Mouse (Mus musculus) MEL (cell line): ENCODE measurements around the gene Pex14. TPM values are rescaled to one million over a fixed set of nuclear protein-coding genes. Genes with fewer than 3 reads are reported as not detected.
A peak's percentile ranks its signal among the peaks of the same experiment; 100 is the strongest.

Experiments used
- DNase-seq: peaks from one replicate; pipeline ENCODE4 v3.0.0; 2011; ENCODE audit warnings: low read depth, low spot score
- H3K27ac ChIP-seq: 2 replicates; pipeline ENCODE4 v1.5.1; 2012; ENCODE audit warnings: low read depth, mild to moderate bottlenecking, control low read depth, low read length, moderate library complexity; ENCODE audit not compliant: control insufficient read depth
- H3K27me3 ChIP-seq, 2 experiments: fragments of 150-350 bp in 1 of 2; sonication (generic) in 1 of 2; 2 replicates each; pipeline ENCODE4 v1.6.1; 2012; ENCODE audit warnings: low read length in 2 of 2, mild to moderate bottlenecking in 2 of 2, improper control_type of control experiment in 1 of 2, moderate library complexity in 1 of 2; ENCODE audit not compliant: insufficient read depth in 2 of 2, control insufficient read depth in 1 of 2
- H3K36me3 ChIP-seq, 2 experiments: 2 replicates each; pipeline ENCODE4 v1.6.1; 2012 to 2014; ENCODE audit warnings: low read length in 2 of 2, improper control_type of control experiment in 1 of 2, inconsistent platforms in 1 of 2, mild to moderate bottlenecking in 1 of 2; ENCODE audit not compliant: insufficient read depth in 2 of 2, control insufficient read depth in 1 of 2
- H3K4me1 ChIP-seq, 2 experiments: fragments of 150-350 bp in 1 of 2; sonication (generic) in 1 of 2; 2 replicates each; pipeline ENCODE4 v1.6.1; 2012; ENCODE audit warnings: low read length in 2 of 2, improper control_type of control experiment in 1 of 2, mild to moderate bottlenecking in 1 of 2; ENCODE audit not compliant: insufficient read depth in 2 of 2, control insufficient read depth in 1 of 2
- H3K4me3 ChIP-seq, 2 experiments: fragments of 150-350 bp in 1 of 2; sonication (generic) in 1 of 2; 2 replicates each; pipeline ENCODE4 v1.5.1; 2012; ENCODE audit warnings: low read depth in 2 of 2, low read length in 2 of 2, mild to moderate bottlenecking in 2 of 2, moderate library complexity in 2 of 2, control low read depth in 1 of 2, improper control_type of control experiment in 1 of 2; ENCODE audit not compliant: control insufficient read depth in 1 of 2, insufficient read depth in 1 of 2
- H3K79me2 ChIP-seq: 2 replicates; pipeline ENCODE4 v1.6.1; 2012; ENCODE audit warnings: mild to moderate bottlenecking, low read length, moderate library complexity; ENCODE audit not compliant: control insufficient read depth, poor library complexity, insufficient read depth
- H3K9ac ChIP-seq: 2 replicates; pipeline ENCODE4 v1.6.1; 2012; ENCODE audit warnings: low read depth, mild to moderate bottlenecking, control low read depth, low read length, moderate library complexity; ENCODE audit not compliant: control insufficient read depth, poor library complexity, severe bottlenecking
- H3K9me3 ChIP-seq: fragments of 150-350 bp; sonication (generic); replicated peaks from 2 replicates; pipeline ENCODE4 v1.6.1; 2012; ENCODE audit warnings: mild to moderate bottlenecking, low read length, improper control_type of control experiment, moderate library complexity; ENCODE audit not compliant: insufficient read depth
- CTCF ChIP-seq, 3 experiments: IDR thresholded peaks in 2 of 3; conservative IDR thresholded peaks in 1 of 3; 2 replicates each; pipeline ENCODE4 v1.5.1; 2011 to 2012; ENCODE audit warnings: low read length in 3 of 3, low read depth in 2 of 3, mild to moderate bottlenecking in 2 of 3, improper control_type of control experiment in 1 of 3, inconsistent platforms in 1 of 3, mixed read lengths in 1 of 3, moderate library complexity in 1 of 3; ENCODE audit not compliant: control insufficient read depth in 1 of 3, insufficient read depth in 1 of 3, poor library complexity in 1 of 3, severe bottlenecking in 1 of 3
- GATA1 ChIP-seq: IDR thresholded peaks from 2 replicates; pipeline ENCODE4 v1.6.1; 2011; ENCODE audit warnings: low read depth, low read length, improper control_type of control experiment
- HCFC1 ChIP-seq: IDR thresholded peaks from 2 replicates; pipeline ENCODE4 v1.6.1; 2012; ENCODE audit warnings: low read depth, mild to moderate bottlenecking, inconsistent platforms, low read length, improper control_type of control experiment, moderate library complexity
- JUND ChIP-seq: IDR thresholded peaks from 2 replicates; pipeline ENCODE4 v1.6.1; 2011; ENCODE audit warnings: low read depth, mild to moderate bottlenecking, improper control_type of control experiment, low read length
- MAX ChIP-seq: IDR thresholded peaks from 2 replicates; pipeline ENCODE4 v1.6.1; 2011; ENCODE audit warnings: low read length, improper control_type of control experiment
- MYB ChIP-seq: IDR thresholded peaks from 2 replicates; pipeline ENCODE4 v1.6.1; 2011; ENCODE audit warnings: mild to moderate bottlenecking, low read depth, low read length, improper control_type of control experiment
- MYC ChIP-seq: IDR thresholded peaks from 2 replicates; pipeline ENCODE4 v1.6.1; 2011; ENCODE audit warnings: low read depth, mild to moderate bottlenecking, low read length, improper control_type of control experiment, moderate library complexity
- POLR2AphosphoS2 ChIP-seq: IDR thresholded peaks from 2 replicates; pipeline ENCODE4 v1.6.1; 2011; ENCODE audit warnings: low read length, improper control_type of control experiment
- POLR2AphosphoS5 ChIP-seq: IDR thresholded peaks from 2 replicates; pipeline ENCODE4 v1.6.1; 2012; ENCODE audit warnings: low read depth, borderline replicate concordance, mild to moderate bottlenecking, inconsistent platforms, low read length, moderate library complexity, mixed read lengths
- RCOR1 ChIP-seq: IDR thresholded peaks from 2 replicates; pipeline ENCODE4 v1.6.1; 2012; ENCODE audit warnings: low read depth, mild to moderate bottlenecking, inconsistent platforms, low read length, improper control_type of control experiment
- SIN3A ChIP-seq: IDR thresholded peaks from 2 replicates; pipeline ENCODE4 v1.6.1; 2012; ENCODE audit warnings: low read length, improper control_type of control experiment, inconsistent platforms
- TBP ChIP-seq: IDR thresholded peaks from 2 replicates; pipeline ENCODE4 v1.8.0; 2011; ENCODE audit warnings: low read depth, low read length, improper control_type of control experiment
- TCF12 ChIP-seq: IDR thresholded peaks from 2 replicates; pipeline ENCODE4 v1.6.1; 2014; ENCODE audit warnings: low read depth, mild to moderate bottlenecking, inconsistent platforms, low read length, improper control_type of control experiment, moderate library complexity
- UBTF ChIP-seq: IDR thresholded peaks from 2 replicates; pipeline ENCODE4 v1.6.1; 2012; ENCODE audit warnings: low read depth, mild to moderate bottlenecking, inconsistent platforms, low read length, improper control_type of control experiment, moderate library complexity, borderline replicate concordance; ENCODE audit not compliant: insufficient read depth
- ZKSCAN1 ChIP-seq: IDR thresholded peaks from 2 replicates; pipeline ENCODE4 v1.6.1; 2012; ENCODE audit warnings: low read depth, mild to moderate bottlenecking, inconsistent platforms, low read length, improper control_type of control experiment, moderate library complexity
- polyA plus RNA-seq, 2 experiments: library from polyadenylated mRNA; stranded (reverse) in 1 of 2; unstranded in 1 of 2; fragments of >175 nt in 1 of 2; fragments of >200 nt in 1 of 2; gene quantifications; 2 replicates each; pipeline versions ENCODE4 v1.2.1 to v1.2.4; 2012; ENCODE audit warnings: low replicate concordance in 2 of 2, low read depth in 1 of 2; ENCODE audit not compliant: insufficient read length in 2 of 2, insufficient read depth in 1 of 2, missing spikeins in 1 of 2
- total RNA-seq: library from RNA; depleted of rRNA; stranded (reverse); fragments of 300-350 nt; gene quantifications from 2 replicates; pipeline ENCODE4 v1.2.3, GENCODE M21; 2012

The Pex14 gene
- total and polyA plus RNA-seq, 3 experiments = 38.3 to 49.2 TPM; not detected in 1

DNA sequence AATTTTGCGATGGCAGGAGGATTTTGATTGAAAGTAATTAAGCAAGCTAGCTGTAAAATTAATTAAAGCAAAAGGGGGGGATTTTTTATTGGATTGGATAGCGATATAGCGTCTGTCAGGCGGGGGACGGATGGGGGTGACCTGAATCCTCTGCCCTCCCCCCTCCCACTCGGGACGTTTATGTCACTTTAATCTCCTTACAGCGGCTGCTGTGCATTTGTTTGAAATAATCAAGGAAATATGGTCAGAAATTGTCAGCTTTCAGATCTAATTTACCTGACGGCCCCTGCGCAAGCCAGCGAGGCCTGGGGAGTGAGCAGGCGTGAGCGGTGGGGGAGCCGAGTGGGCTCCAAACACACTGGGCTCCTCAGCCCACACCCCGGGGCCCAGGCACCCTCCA, 183.8 kb downstream of the Pex14 start:
- TF ChIP-seq HCFC1 = no peak
- DNase-seq = no peak
- Histone ChIP-seq H3K27ac (no peak overlapping the region), H3K79me2 (no peaks in the 10 kb centered on the region), H3K36me3 (no peaks in the 10 kb centered on the region), H3K9ac (no peak overlapping the region), H3K4me3 (no peak overlapping the region), H3K9me3 (no peaks in the 10 kb centered on the region), H3K27me3 (no peaks in the 10 kb centered on the region), H3K4me1 (no peaks in the 10 kb centered on the region)

DNA sequence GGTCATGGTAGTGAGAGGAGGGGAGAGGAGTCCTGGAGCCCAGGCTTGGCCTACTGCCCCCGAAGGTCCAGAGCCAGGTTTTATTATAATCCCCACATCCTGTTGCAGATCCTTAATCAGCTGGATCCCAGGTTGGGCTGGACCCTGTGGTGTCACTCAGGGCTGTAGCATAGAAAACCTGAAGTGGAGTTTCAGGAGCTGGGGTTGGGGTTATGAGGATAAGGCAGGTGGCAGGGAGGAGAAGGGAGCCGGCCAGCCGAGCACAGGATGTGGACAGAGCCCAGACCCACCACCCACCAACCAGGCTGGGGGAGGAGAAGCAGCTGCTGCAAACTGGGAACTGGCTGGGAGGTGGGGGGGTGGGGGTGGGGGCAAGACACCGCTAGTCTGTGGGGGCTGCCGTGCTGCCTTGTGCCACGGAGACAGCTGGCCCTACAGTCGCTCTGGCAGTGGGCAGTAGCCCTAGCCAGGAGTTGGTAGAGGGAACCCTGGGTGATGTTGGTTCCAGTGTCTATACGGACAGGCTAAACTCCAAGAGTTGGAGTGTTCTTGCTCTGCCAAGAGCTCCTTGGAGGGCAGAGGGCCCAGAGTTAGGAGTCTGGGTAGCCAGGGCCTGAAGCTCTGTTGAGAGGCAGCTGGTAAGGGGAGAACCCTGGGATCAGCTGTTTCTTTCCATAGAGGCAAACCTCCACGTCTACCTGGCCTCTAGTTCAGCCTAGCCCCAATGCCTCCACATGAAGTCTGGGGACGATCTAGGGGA, 184.6 kb downstream of the Pex14 start:
- no peak overlapping the region for H3K9ac ChIP-seq
- H3K4me3 ChIP-seq = no peak overlapping the region
- H3K4me1 ChIP-seq = no peaks in the 10 kb centered on the region
- no peaks in the 10 kb centered on the region for H3K36me3 ChIP-seq
- H3K9me3 ChIP-seq = no peaks in the 10 kb centered on the region
- H3K27me3 ChIP-seq = no peaks in the 10 kb centered on the region
- H3K79me2 ChIP-seq = no peaks in the 10 kb centered on the region
- peak; percentile 34 for DNase-seq
- no peak overlapping the region for H3K27ac ChIP-seq
- TF ChIP-seq MYC (no peak), SIN3A (peak; percentile 29; the same call in 1 of the 2 replicates)

DNA sequence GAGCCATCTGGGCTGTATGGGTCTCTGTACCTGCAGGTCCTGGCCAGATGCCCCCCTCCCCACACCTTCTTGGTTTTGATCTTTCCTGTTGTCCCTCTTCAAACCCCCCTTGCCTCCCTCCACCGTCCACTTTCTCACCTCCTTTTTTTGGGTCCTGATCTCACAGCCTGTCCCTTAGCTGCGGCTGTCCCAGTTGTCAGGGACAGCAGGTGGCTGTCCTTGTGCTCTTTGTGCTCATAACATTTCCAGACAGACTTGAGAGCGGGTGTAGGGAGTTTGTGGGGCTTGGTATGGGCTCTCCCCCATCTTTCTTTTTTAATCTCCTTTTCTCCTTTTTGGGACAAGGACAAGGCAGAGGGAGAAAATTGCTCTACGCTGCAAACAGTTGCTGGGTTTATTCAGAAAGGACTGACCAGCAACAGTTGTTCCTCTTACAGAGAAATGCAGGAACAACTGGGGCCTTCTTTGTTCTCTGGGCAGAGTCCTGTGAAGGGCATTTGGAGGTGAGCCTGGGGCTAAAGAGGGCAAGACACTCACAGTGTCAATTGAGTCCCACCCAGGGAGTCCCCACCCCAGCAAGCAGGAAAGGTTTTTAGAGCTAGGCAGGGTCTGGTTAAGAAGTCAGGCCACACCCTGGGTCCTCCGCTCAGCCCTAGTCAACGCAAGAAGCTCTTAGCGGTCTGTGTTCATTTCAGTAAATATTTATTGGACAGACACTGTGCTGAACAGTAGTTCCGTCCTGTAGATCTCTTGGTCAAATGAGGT, 186.7 kb downstream of the Pex14 start:
- Histone ChIP-seq H3K36me3 (no peaks in the 10 kb centered on the region), H3K27me3 (no peaks in the 10 kb centered on the region), H3K4me3 (no peak overlapping the region), H3K9ac (no peak overlapping the region), H3K9me3 (no peaks in the 10 kb centered on the region), H3K27ac (no peak overlapping the region), H3K79me2 (no peaks in the 10 kb centered on the region), H3K4me1 (no peaks in the 10 kb centered on the region)
- no peak for TF ChIP-seq POLR2AphosphoS5
- TF ChIP-seq GATA1 = no peak
- no peak for TF ChIP-seq TBP
- no peak for TF ChIP-seq JUND
- TF ChIP-seq MAX = no peak
- TF ChIP-seq ZKSCAN1 = no peak
- TF ChIP-seq MYC = no peak
- no peak for TF ChIP-seq TCF12
- no peak for TF ChIP-seq CTCF (IDR thresholded peaks at IDR 0.05 in 2 of 3, conservative IDR thresholded peaks at IDR 0.05 in 1 of 3; ENCODE audit: control insufficient read depth in 1 of 3, insufficient read depth in 1 of 3, low read depth in 2 of 3, low read length in 3 of 3, poor library complexity in 1 of 3, severe bottlenecking in 1 of 3)
- TF ChIP-seq POLR2AphosphoS2 = no peak
- TF ChIP-seq MYB = no peak
- no peak for TF ChIP-seq UBTF
- TF ChIP-seq HCFC1 = no peak
- no peak for TF ChIP-seq RCOR1
- DNase-seq = no peak
